Mouse (Mus musculus) embryo, embryonic 11 days (tissue): ENCODE measurements around the gene Gm6169.
"Not testable (repeated sequence)": the region's sequence is repeated elsewhere in the genome, so short reads cannot be mapped to it uniquely, and the experiment has no call there.

ENCODE experiments used
- DNase-seq: peaks from one replicate; pipeline ENCODE4 v3.0.0-alpha.2; 2015

Gene Gm6169

DNA sequence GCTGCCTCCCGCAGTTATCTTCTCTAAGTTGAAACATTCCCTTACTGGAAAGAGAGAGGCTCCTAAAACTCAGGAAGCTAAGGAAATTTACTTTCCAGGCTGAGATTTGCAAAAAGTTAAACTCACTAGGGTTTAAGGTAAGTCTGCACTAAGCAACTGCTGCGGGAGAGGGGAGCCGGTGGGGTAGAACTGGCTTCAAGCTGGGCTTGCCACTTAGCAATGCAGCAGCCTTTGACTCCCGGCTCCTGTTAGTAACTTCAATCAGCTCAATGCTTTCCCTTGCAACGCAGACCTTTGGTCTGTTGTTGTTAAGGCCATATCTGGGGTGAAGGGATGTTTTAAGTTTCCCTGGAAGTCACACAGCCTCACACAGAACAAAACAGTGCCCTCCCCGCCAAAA, 31.3 kb downstream of the Gm6169 start:
- DNase-seq = no peak

DNA sequence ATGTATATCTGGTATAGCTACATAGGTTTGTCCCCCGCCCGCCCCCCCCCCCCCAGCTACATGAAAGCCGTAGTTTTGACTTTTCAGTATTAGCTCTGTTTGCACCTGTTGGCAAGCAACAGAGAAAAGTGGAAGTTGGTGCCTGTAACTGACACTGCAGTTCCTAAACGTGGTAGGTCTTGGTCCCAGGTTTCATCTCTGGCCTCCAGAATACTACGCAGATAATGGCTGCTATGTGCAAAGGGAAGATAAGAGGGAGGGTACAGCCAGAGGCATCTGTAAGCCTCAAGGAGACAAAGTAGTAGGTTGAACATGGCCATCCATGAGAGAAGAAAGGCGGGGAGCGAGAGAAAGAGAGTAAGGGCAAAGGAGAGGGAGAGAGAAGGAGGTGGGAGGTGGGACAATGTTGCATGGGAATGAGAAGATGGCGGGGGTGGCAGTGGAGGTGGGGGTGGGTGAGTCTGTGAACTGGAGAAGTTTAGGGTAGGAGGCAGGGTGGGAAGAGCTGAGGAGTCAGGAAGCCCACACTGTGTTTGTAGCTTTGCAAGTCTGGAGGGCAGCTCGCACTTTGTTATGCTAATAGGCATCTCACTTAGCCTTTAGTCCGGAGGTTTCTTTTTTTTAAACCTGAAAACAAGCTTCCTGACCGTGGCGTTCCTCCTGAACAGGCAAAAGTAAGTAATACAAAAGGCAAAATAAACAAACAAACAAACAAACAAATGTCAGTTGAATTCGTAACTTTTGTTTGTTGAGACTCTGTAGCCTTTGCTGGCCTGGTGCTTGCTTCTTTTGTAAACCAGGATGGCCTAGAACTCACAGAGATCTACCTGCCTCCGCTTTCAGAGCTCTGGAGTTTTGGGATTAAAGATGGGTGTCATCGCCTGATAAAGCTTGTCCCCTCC, 32.1 kb downstream of the Gm6169 start, which contains the start of gene Fam169a:
Fam169a (plus strand) TSS at position 638 of the 902 bp plus-strand sequence.
- DNase-seq = no peak

DNA sequence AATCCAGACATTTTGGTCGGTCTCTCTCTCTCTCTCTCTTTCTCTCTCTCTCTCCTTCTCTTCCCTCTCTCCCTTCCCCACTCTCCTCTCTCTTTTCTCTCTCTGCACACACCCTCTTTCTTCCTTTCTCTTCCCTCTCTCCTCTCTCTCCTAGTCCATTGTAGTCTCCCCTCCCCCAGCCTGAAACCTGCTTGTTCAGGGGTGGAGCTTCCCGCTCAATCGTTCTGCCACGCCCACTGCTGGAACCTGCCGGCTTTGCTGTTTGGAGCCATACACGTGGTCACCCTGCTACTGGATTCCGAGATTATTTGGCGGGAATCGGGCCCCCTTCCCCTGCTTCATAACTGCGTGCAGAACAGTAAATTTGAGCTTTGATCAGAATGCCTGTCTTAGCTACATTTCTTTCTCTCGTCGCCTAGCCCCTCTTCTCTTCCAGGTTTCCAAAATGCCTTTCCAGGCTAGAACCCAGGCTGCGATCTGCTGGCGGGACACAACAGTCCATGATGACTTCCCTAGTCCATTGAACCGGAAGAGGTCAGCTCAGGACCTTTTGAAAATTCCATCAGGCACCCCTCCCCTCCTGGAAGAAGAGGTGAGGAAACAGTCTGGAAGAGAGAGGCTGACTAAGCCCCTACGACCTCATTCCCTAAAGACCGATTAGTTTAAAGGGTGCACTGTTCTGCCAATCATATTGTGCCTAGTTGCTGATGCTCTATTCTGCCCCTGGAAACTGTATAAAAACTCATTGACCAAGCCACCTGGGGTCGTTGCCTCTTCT, 34.0 kb downstream of the Gm6169 start:
- DNase-seq = not testable (repeated sequence)

DNA sequence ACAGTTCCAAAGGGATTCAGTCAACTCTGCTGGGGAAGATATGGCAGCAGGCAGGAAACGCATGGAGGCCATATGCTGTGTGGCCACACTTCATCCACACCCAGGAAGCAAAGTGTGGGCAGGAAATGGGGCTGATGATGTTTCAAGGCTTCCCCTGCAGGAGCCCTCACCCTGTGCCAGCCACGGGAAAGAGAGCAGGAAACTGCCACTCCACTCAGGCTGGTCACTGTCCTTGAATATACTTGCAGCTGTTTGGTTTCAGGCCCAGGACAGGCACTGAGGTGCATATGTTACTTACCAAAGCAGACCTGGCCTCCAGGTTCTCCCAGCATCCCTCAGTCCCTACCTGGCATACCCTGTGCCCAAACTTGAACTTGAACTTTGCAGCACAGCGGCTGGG, 34.6 kb downstream of the Gm6169 start:
- DNase-seq = no peak

DNA sequence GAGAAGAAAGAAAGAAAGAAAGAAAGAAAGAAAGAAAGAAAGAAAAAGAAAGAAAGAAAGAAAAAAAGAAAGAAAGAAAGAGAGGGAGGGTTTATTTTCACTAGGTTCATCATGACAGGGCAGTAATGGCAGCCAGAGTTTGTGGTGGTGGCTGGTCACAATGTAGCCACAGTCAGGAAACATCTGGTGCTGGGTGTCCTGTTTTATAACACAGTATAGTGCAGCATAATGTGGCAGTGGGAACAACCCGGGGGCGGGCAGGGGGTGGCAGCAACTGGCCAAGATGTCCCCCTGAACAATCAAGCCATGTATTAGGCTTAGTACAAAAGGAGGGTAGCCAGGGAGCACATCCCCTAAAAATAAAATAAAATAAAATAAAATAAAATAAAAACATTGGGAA, 35.6 kb downstream of the Gm6169 start:
- DNase-seq = no peak

DNA sequence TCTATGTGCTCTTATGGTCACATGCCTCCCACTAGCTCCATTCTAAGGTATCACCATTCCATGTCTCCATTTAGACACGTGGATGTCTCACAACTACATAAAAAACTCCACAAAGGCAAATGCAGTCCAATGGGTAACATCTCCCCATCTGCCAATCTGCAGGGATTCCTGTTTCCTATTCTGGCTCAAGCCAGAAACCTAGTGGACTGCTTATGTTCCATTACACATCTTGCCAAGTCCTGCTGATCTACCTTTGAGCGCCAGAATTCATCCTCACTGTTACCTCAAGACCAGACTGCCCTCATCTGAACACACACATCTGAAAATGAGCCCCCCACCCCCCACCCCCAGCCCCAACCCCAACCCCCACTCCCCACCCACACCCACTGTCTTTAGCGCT, 36.9 kb downstream of the Gm6169 start:
- no peak for DNase-seq

DNA sequence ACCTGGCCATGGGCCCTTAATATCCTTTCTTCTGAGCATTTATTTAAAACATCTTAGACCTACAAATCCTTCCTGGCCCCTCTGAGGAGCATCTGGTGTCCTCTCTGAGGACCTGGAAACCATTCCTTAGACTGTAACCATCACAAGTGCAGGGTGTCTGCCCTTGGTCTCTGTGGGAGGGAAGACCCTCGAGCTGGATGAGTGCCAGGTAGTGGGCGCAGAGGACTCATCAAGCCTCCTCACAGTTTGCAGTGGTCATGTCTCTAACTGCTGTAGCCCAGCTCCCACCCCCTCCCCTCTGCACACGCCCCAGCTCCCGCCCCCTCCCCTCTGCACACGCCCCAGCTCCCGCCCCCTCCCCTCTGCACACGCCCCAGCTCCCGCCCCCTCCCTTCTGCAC, 38.7 kb downstream of the Gm6169 start:
- DNase-seq = no peak

DNA sequence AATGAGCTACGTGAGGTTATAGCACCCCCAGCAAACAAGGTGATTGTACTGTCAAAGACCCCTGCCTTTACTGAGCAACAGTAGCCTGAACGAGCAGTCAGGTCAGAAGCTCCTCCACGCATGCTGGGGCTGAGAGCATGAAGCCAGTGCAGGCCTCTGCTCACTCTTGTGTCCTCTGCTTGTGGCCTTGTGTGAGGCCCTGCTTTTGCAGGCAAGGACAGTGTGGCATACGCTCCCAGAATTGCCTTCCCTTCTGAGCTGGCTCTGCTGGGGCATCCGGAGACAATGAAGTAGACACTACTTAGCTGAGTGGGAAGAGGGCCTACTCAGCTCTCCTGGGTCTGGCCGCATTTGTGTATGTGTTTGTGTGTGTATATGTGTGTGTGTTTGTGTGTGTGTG, 39.3 kb downstream of the Gm6169 start:
- no peak for DNase-seq

DNA sequence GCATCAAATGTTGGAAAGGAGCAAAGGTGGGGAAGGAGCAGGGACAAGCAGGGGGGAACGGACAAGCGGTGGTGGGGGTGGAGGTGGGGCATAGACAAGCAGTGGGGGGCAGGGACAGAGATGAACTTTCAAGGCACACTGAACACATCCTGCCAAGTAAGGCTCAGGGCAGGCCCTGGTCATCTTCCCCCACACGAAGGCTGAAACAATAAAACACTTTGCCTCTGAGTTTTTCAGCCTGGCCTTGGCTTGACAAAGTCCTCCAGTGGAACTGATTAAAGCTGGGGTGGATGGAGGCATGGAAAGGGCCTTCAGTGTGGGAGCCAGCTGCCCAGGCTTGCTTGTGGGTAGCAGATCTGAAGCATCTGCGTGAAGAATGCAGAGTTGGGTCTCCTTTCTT, 41.2 kb downstream of the Gm6169 start:
- no peak for DNase-seq

DNA sequence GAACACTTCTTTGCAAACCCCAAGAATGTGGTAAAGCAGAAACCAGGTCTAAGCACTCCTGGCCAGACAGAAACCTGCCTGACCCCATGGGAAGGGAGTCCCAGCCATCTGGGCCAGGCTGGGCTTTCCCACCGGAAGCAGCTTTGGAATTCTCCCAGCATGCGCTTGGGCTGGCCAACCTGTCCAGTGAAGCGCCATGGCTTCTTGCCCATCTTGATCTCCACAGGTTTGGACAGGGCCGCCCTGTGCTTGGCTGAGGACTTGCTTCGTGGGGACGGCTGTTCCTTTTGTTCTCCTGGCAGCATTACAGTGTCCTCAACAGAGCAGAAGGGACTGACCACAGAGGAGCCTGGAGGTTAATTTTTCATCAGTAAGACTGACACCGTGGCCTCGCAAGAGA, 45.2 kb downstream of the Gm6169 start:
- no peak for DNase-seq

DNA sequence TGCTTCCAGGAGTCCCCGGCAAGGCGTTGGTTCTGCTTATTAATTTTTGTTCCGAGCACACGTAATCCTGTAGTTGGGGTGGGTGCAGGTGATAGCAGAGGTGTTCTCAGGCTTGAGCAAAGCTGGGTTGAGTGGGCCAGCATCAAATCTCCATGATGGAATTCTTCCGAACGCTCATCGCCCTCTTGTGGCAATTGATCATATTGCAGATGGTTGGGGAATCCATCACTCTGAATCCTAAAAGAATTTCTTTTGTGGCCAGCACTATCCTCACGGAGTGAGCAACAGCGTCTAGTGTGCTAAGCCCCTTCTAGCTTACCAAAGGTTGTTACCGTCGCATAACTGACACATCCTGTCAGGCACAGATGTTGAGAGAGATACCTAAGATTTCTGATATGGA, 46.4 kb downstream of the Gm6169 start:
- peak; percentile 85 for DNase-seq

DNA sequence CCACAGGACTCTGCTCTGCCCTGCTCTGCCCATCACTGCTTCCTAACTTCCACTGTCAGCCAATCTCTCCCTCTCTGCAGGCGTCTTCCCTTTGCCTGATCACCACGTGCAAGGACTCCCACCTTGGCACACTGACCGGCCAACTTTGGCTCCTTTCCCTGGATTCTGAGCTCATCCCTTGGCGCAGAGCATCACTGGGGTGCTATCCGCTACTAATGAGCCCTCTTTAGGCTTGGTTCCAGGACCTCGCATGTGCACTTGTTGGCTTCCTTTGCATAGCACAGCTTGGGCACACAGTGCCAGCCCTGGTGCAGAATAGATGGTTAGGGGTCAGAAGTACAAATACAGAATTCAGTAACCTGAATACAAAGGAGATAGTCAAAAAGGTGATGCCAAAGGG, 47.9 kb downstream of the Gm6169 start:
- DNase-seq = no peak
